In genomic region chr16:63075814-63076213, GRCm38 (mm10) we compare ENCODE assay signal across 27 mouse cellular contexts.
DNase-seq lines count a peak whose midpoint lies in the region; ATAC-seq and TF ChIP-seq lines count a peak whose summit lies in the region.
"Had no signal": no experiment of that assay in that cellular context is flagged by ENCODE, and none has a peak within 500 bp of the region (broad histone marks: within the 10 kb centered on the region; RNA-seq: fewer than 3 reads in every experiment).

No protein-coding gene starts in this region.

- H3K9me3 ChIP-seq in kidney, postnatal 0 days (replicated peaks; ENCODE audit: low read length), result no peaks in the 10 kb centered on the region
- H3K9me3 ChIP-seq in kidney, embryonic 16.5 days (ENCODE audit: low read length), result no peaks in the 10 kb centered on the region
- H3K9me3 ChIP-seq: embryonic facial prominence, embryonic 13.5 days; forebrain, embryonic 12.5 days; forebrain, embryonic 15.5 days; heart, embryonic 10.5 days; heart, embryonic 13.5 days had no signal

- no peak overlapping the region for H3K9ac ChIP-seq in kidney, postnatal 0 days (ENCODE audit: low read depth, low read length)
- H3K9ac ChIP-seq in kidney, embryonic 16.5 days (replicated peaks; ENCODE audit: low read length), result no peak overlapping the region
- H3K9ac ChIP-seq: embryonic facial prominence, embryonic 13.5 days; forebrain, embryonic 12.5 days; forebrain, embryonic 15.5 days; heart, embryonic 13.5 days; hindbrain, embryonic 14.5 days had no signal

- 51% methylated on average over 4 of the region's 4 CpGs for WGBS in kidney, postnatal 0 days
- 51% methylated on average over 4 of the region's 4 CpGs for WGBS in kidney, embryonic 16.5 days

- ATAC-seq in kidney, postnatal 0 days (replicated peaks; ENCODE audit: low FRiP score, low read depth), result no peak
- ATAC-seq in kidney, embryonic 16.5 days (ENCODE audit: low FRiP score, low TSS enrichment), result no peak
- ATAC-seq: CD4-positive, CD25-positive, alpha-beta regulatory T cell, adult 4 months; forebrain, embryonic 15.5 days; hindbrain, postnatal 0 days; inflammation-experienced regulatory T-cells, adult 6 months had no signal

- no peak overlapping the region for H3K27ac ChIP-seq in kidney, postnatal 0 days
- H3K27ac ChIP-seq in kidney, embryonic 16.5 days (ENCODE audit: low read length), result no peak overlapping the region
- H3K27ac ChIP-seq: embryonic facial prominence, embryonic 13.5 days; forebrain, embryonic 12.5 days; forebrain, embryonic 15.5 days; heart, adult 2 months; heart, embryonic 10.5 days; heart, embryonic 13.5 days; hindbrain, embryonic 14.5 days; hindbrain, postnatal 0 days had no signal

- TF ChIP-seq CTCF in kidney, postnatal 0 days (IDR thresholded peaks at IDR 0.05; ENCODE audit: low read depth), result no peak

- no peaks in the 10 kb centered on the region for H3K36me3 ChIP-seq in kidney, postnatal 0 days (ENCODE audit: insufficient read depth, low read length)
- no peaks in the 10 kb centered on the region for H3K36me3 ChIP-seq in kidney, embryonic 16.5 days (ENCODE audit: insufficient read depth, low read length)
- H3K36me3 ChIP-seq: embryonic facial prominence, embryonic 13.5 days; forebrain, embryonic 12.5 days; forebrain, embryonic 15.5 days; heart, embryonic 10.5 days; heart, embryonic 13.5 days had no signal

- DNase-seq in kidney, postnatal 0 days (ENCODE audit: low spot score), result peak; percentile 16
- DNase-seq in embryo, embryonic 10.5 days (ENCODE audit: low spot score), result peak; percentile 24
- peak; percentile 43 for DNase-seq in embryo, embryonic 11 days
- DNase-seq in mesoderm, embryonic 11.5 days (ENCODE audit: low read depth, low spot score), result peak; percentile 68
- no peak for DNase-seq in right cerebral cortex, adult 18-20 months
- DNase-seq: adrenal gland, adult 8-10 months; adrenal gland, postnatal 25 days; cerebellum, adult 11-12 months; cerebellum, adult 8-10 months; cerebellum, postnatal 10 days; cerebellum, postnatal 36 days; gastrocnemius, postnatal 10 days; gastrocnemius, postnatal 36 days; heart, adult 2 months; heart, postnatal 14 days; heart, postnatal 4 days had no signal

- no peak overlapping the region for H3K4me3 ChIP-seq in kidney, postnatal 0 days (replicated peaks; ENCODE audit: low read depth, low read length)
- no peak overlapping the region for H3K4me3 ChIP-seq in kidney, embryonic 16.5 days (ENCODE audit: low read length)
- H3K4me3 ChIP-seq: embryonic facial prominence, embryonic 13.5 days; erythroblast, embryonic 14.5 days; forebrain, embryonic 12.5 days; forebrain, embryonic 15.5 days; heart, adult 2 months; heart, embryonic 10.5 days; heart, embryonic 13.5 days had no signal

- no peaks in the 10 kb centered on the region for H3K27me3 ChIP-seq in kidney, postnatal 0 days (ENCODE audit: insufficient read depth, low read length)
- H3K27me3 ChIP-seq in kidney, embryonic 16.5 days (ENCODE audit: insufficient read depth, low read length), result no peaks in the 10 kb centered on the region
- H3K27me3 ChIP-seq: embryonic facial prominence, embryonic 13.5 days; forebrain, embryonic 12.5 days; forebrain, embryonic 15.5 days; heart, embryonic 13.5 days had no signal

- H3K4me1 ChIP-seq in kidney, postnatal 0 days (replicated peaks; ENCODE audit: insufficient read depth, low read length), result no peaks in the 10 kb centered on the region
- no peaks in the 10 kb centered on the region for H3K4me1 ChIP-seq in kidney, embryonic 16.5 days (ENCODE audit: insufficient read depth, low read length)
- H3K4me1 ChIP-seq: embryonic facial prominence, embryonic 13.5 days; forebrain, embryonic 12.5 days; forebrain, embryonic 15.5 days; heart, embryonic 10.5 days; heart, embryonic 13.5 days had no signal

- no peak overlapping the region for H3K4me2 ChIP-seq in kidney, postnatal 0 days (ENCODE audit: low read length)
- H3K4me2 ChIP-seq in kidney, embryonic 16.5 days (replicated peaks; ENCODE audit: low read depth, low read length), result no peak overlapping the region
- H3K4me2 ChIP-seq: embryonic facial prominence, embryonic 13.5 days; forebrain, embryonic 12.5 days; forebrain, embryonic 15.5 days; heart, embryonic 13.5 days; hindbrain, embryonic 14.5 days had no signal
